Mouse (Mus musculus) liver, adult 2 months (tissue): ENCODE measurements at regions not wholly inside any gene's neighbourhood (a gene's known extent, or its start where the extent isn't known, plus 50 kb on each side); places are given as distances from the start of the nearest gene placed in this dataset.

Source experiments
- CTCF ChIP-seq: fragments of 200-500 bp; IDR thresholded peaks from 2 replicates; pipeline ENCODE4 v1.5.1; 2011; ENCODE audit warnings: low read depth, low read length, control low read depth
- POLR2A ChIP-seq: fragments of 200-500 bp; IDR thresholded peaks from 2 replicates; pipeline ENCODE4 v1.6.1; 2011; ENCODE audit warnings: low read length, control low read depth; ENCODE audit not compliant: insufficient read depth; ENCODE audit errors: extremely low read depth

DNA sequence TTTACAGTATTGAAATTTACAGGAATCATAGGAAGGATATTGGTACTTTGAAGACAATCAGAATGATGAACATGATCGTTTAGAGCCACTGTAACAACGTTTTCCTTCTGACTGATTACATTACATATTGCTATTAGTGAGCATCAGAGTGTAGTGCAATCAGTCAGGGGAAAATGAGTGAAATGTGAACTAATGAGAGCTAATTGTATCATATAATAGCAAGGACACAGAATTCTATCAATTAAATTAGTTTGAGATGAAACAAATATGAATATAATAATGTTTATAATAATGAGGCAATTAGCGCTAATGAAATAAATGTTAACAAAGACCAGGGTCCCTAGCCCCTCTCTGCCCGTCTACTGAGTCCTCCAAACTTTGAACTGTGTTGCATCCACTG, 169.7 kb downstream of the Brms1l start:
- TF ChIP-seq POLR2A (no peak), CTCF (no peak)
